Mouse (Mus musculus): ENCODE measurements at regions not wholly inside any gene's neighbourhood (a gene's known extent, or its start where the extent isn't known, plus 50 kb on each side); places are given as distances from the start of the nearest gene placed in this dataset.

- TF ChIP-seq CTCF (IDR thresholded peaks at IDR 0.05; ENCODE audit: low read depth) (no peak), EP300 (optimal IDR thresholded peaks at IDR 0.05) (no peak)
Observed at GRCm38 (mm10) chrX:19084435-19084834, 396.7 kb downstream of the Tex13c3 start.

Data from stomach, postnatal 0 days (tissue).